Mouse (Mus musculus) gastrocnemius, adult 8-10 months (tissue): ENCODE results near the gene Uhrf2. TPM values are rescaled to one million over a fixed set of nuclear protein-coding genes. Genes with fewer than 3 reads are reported as not detected.
A peak's percentile ranks its signal among the peaks of the same experiment; 100 is the strongest.
"Not testable (repeated sequence)": the region's sequence is repeated elsewhere in the genome, so short reads cannot be mapped to it uniquely, and the experiment has no call there.

Experiments used
- DNase-seq, 2 experiments: peaks; one replicate each; pipeline ENCODE4 v3.0.0; 2022; ENCODE audit warnings: low spot score in 2 of 2
- total RNA-seq, 4 experiments: library from RNA; stranded (reverse); gene quantifications; 2 replicates each; pipeline ENCODE4 v1.2.4; 2022

The Uhrf2 gene
- 10 to 100 TPM; 10.1 to 14.6 (median 12.9) TPM for total RNA-seq

GRCm38 (mm10) chr19:30029894-30030635 is at the start of gene Uhrf2:
Gene Uhrf2, plus strand, starts transcription at chr19:30030513.
- DNase-seq: peak; percentile 94 to 95

- no peak for DNase-seq
Measured at GRCm38 (mm10) chr19:29984208-29985005, 45.9 kb upstream of the Uhrf2 start.

- no peak for DNase-seq
Measured at GRCm38 (mm10) chr19:29986464-29987091, 43.7 kb upstream of the Uhrf2 start.

GRCm38 (mm10) chr19:30000406-30001365 is 29.6 kb upstream of the Uhrf2 start:
- no peak for DNase-seq

- no peak for DNase-seq
Measured at GRCm38 (mm10) chr19:30001550-30001949, 28.8 kb upstream of the Uhrf2 start.

GRCm38 (mm10) chr19:30003621-30004020 is 26.7 kb upstream of the Uhrf2 start, which contains the start of gene Trpd52l3:
Gene Trpd52l3, plus strand, starts transcription at chr19:30003790.
- no peak for DNase-seq

GRCm38 (mm10) chr19:30006371-30006770 is 23.9 kb upstream of the Uhrf2 start:
- no peak for DNase-seq

- DNase-seq: no peak
Measured at GRCm38 (mm10) chr19:30010520-30011296, 19.6 kb upstream of the Uhrf2 start.

GRCm38 (mm10) chr19:30014331-30014730 is 16.0 kb upstream of the Uhrf2 start:
- DNase-seq: no peak

GRCm38 (mm10) chr19:30016156-30016555 is 14.2 kb upstream of the Uhrf2 start:
- no peak for DNase-seq

GRCm38 (mm10) chr19:30023419-30023818 is 6.9 kb upstream of the Uhrf2 start:
- DNase-seq: not testable (repeated sequence)

- no peak for DNase-seq
Measured at GRCm38 (mm10) chr19:30029002-30029710, 1.2 kb upstream of the Uhrf2 start.

- DNase-seq: no peak
Measured at GRCm38 (mm10) chr19:30030636-30031467, 539 bp downstream of the Uhrf2 start.

GRCm38 (mm10) chr19:30031468-30031931 is 1.2 kb downstream of the Uhrf2 start:
- DNase-seq: no peak

GRCm38 (mm10) chr19:30032206-30032605 is 1.9 kb downstream of the Uhrf2 start:
- no peak for DNase-seq

- DNase-seq: no peak
Measured at GRCm38 (mm10) chr19:30035361-30035760, 5.0 kb downstream of the Uhrf2 start.

- DNase-seq: no peak
Measured at GRCm38 (mm10) chr19:30043691-30044090, 13.4 kb downstream of the Uhrf2 start.

- DNase-seq: no peak
Measured at GRCm38 (mm10) chr19:30044630-30045029, 14.3 kb downstream of the Uhrf2 start.
